Mouse (Mus musculus) limb, embryonic 10.5 days (tissue): ENCODE data around the gene Boc. TPM values are rescaled to one million over a fixed set of nuclear protein-coding genes. Genes with fewer than 3 reads are reported as not detected.
A peak's percentile ranks its signal among the peaks of the same experiment; 100 is the strongest.

Source experiments
- DNase-seq: peaks from one replicate; pipeline ENCODE4 v3.0.0-alpha.2; 2017; ENCODE audit warnings: low spot score
- H3K27ac ChIP-seq: fragments of 300-500 bp; sonication (generic); 2 replicates; pipeline ENCODE4 v1.5.1; 2016; ENCODE audit warnings: mild to moderate bottlenecking
- H3K27me3 ChIP-seq: fragments of 300-500 bp; sonication (generic); 2 replicates; pipeline ENCODE4 v1.6.1; 2016; ENCODE audit warnings: low read depth, mild to moderate bottlenecking; ENCODE audit not compliant: poor library complexity, severe bottlenecking
- H3K36me3 ChIP-seq: fragments of 300-500 bp; sonication (generic); 2 replicates; pipeline ENCODE4 v1.6.1; 2016; ENCODE audit warnings: mild to moderate bottlenecking, moderate library complexity
- H3K4me1 ChIP-seq: fragments of 300-500 bp; sonication (generic); 2 replicates; pipeline ENCODE4 v1.6.1; 2016
- H3K4me3 ChIP-seq: fragments of 300-500 bp; sonication (generic); 2 replicates; pipeline ENCODE4 v1.5.1; 2016; ENCODE audit warnings: mild to moderate bottlenecking, moderate library complexity
- H3K9me3 ChIP-seq: fragments of 300-500 bp; sonication (generic); replicated peaks from 2 replicates; pipeline ENCODE4 v1.6.1; 2016; ENCODE audit warnings: mild to moderate bottlenecking
- WGBS: fragments of 180-500 bp; shearing (Covaris S2); methylation state at CpG from one replicate; pipeline ENCODE4 v1.1.7; 2016; 5-methylcytosine and 5-hydroxymethylcytosine counted together
- polyA plus RNA-seq: library from polyadenylated mRNA; unstranded; fragments of >200 nt; fragmentation: Nextera tagmentation; extraction: Ambion mirVana; gene quantifications from 2 replicates; pipeline ENCODE4 v1.2.1, GENCODE M21; 2016

Boc gene
- polyA plus RNA-seq, 1 experiment from 2014 or later = 38.3 TPM

DNA sequence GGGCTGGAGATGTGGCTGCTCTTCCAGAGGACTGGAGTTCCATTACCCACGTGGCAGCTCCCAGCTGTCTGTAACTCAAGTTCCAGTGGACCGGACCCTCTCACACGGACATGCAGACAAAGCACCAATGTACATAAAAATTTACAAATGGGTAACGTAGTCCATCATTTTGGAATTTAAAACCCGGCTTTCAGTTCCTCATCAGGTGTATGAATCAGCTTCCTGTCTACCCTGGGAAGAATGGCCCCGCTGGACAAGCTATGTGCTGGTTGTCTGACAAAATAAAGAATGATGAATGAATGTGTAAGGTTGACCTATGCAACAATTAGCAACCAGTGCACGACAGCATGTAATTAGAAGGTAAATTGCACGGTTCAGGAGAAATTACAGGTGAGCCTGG is 5.7 kb upstream of the Boc start:
- peak overlapping the region; percentile 42; the same call in 1 of the 2 replicates for H3K27ac ChIP-seq

GRCm38 (mm10) chr16:44562061-44562460 is 3.4 kb upstream of the Boc start:
- DNase-seq = no peak
- no peaks in the 10 kb centered on the region for H3K36me3 ChIP-seq
- H3K9me3 ChIP-seq = no peaks in the 10 kb centered on the region
- 88% methylated on average over 3 of the region's 3 CpGs for WGBS
- H3K4me3 ChIP-seq = no peak overlapping the region
- no peak overlapping the region for H3K27ac ChIP-seq
- no peaks in the 10 kb centered on the region for H3K27me3 ChIP-seq
- H3K4me1 ChIP-seq = peaks cover 39% of the 10 kb centered on the region

More for the DNA sequence above, 5.7 kb upstream of the Boc start:
- no peak overlapping the region for H3K4me3 ChIP-seq
- DNase-seq = no peak
- H3K9me3 ChIP-seq = no peaks in the 10 kb centered on the region
- peaks cover 31% of the 10 kb centered on the region for H3K4me1 ChIP-seq
- no peaks in the 10 kb centered on the region for H3K36me3 ChIP-seq
- 68% methylated on average over 8 of the region's 8 CpGs for WGBS
- no peaks in the 10 kb centered on the region for H3K27me3 ChIP-seq

- Histone ChIP-seq H3K27ac (peak overlapping the region; percentile 42; the same call in 1 of the 2 replicates), H3K4me1 (peaks cover 46% of the 10 kb centered on the region), H3K36me3 (no peaks in the 10 kb centered on the region), H3K4me3 (no peak overlapping the region), H3K27me3 (no peaks in the 10 kb centered on the region), H3K9me3 (no peaks in the 10 kb centered on the region)
- DNase-seq = no peak
- WGBS = 28% methylated on average over 1 of the region's 1 CpGs
Observed at GRCm38 (mm10) chr16:44560214-44560613, 1.5 kb upstream of the Boc start.

DNA sequence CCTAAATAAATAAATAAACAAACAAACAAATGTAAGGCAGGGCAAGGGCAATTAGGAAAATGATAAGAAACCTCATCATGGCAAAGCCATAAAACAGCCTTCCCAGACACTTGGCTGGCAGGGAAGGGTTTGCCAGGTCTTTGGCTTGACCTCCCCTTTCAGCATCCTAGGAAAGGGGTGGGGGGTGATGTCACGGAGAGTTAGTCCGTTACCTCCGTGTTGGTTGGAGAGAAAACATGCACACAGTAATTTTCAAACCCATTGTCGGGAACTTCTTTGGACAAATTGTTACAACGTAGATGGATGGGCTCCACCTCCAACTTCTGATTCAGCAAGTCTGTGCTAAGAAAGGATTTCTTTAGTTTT is 616 bp upstream of the Boc start:
- no peak for DNase-seq
- Histone ChIP-seq H3K4me3 (peak overlapping the region; percentile 92), H3K27me3 (no peaks in the 10 kb centered on the region), H3K27ac (peak overlapping the region; percentile 99), H3K9me3 (no peaks in the 10 kb centered on the region), H3K36me3 (no peaks in the 10 kb centered on the region), H3K4me1 (peaks cover 43% of the 10 kb centered on the region)
- 11% methylated on average over 5 of the region's 5 CpGs for WGBS

- WGBS = under 1% methylated on average over 47 of the region's 47 CpGs
- Histone ChIP-seq H3K4me3 (peak overlapping the region; percentile 92), H3K27me3 (no peaks in the 10 kb centered on the region), H3K4me1 (peaks cover 55% of the 10 kb centered on the region), H3K36me3 (peaks cover 10% of the 10 kb centered on the region), H3K9me3 (no peaks in the 10 kb centered on the region), H3K27ac (peak overlapping the region; percentile 99)
- DNase-seq = peak; percentile 81
Observed at GRCm38 (mm10) chr16:44557661-44558470, 831 bp downstream of the Boc start.

DNA sequence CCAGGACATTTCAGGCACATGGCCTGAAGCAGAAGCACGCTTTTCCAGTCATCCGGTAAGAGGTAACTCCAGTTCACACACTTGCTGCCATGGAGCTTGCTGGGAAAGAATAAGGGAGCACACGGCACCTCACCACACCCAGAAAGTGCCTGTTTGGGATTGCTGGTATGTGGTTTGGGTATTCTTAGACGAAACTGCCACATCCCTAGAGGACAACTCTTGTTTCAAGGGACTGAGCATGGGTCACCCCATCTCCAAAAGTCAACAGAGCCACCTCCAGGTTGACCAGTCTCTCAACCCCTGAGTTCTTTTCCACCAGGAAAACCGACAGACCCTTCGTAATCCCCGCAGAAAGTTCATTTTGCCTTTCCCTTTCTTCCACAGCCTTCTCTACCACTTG is 1.6 kb downstream of the Boc start:
- Histone ChIP-seq H3K27ac (peak overlapping the region; percentile 99), H3K9me3 (no peaks in the 10 kb centered on the region), H3K36me3 (peaks cover 13% of the 10 kb centered on the region), H3K4me3 (peak overlapping the region; percentile 92), H3K4me1 (peaks cover 63% of the 10 kb centered on the region), H3K27me3 (no peaks in the 10 kb centered on the region)
- DNase-seq = no peak
- WGBS = 45% methylated on average over 7 of the region's 7 CpGs

GRCm38 (mm10) chr16:44555791-44556709 is 2.6 kb downstream of the Boc start:
- peak overlapping the region; percentile 99 for H3K27ac ChIP-seq
- DNase-seq = no peak

GRCm38 (mm10) chr16:44553861-44554260 is 4.8 kb downstream of the Boc start:
- Histone ChIP-seq H3K27me3 (no peaks in the 10 kb centered on the region), H3K27ac (no peak overlapping the region), H3K9me3 (no peaks in the 10 kb centered on the region), H3K36me3 (peaks cover 27% of the 10 kb centered on the region), H3K4me1 (peaks cover 80% of the 10 kb centered on the region), H3K4me3 (no peak overlapping the region)
- no peak for DNase-seq
- WGBS = 86% methylated on average over 8 of the region's 8 CpGs

More at GRCm38 (mm10) chr16:44555791-44556709, 2.6 kb downstream of the Boc start:
- Histone ChIP-seq H3K4me3 (peak overlapping the region; percentile 92), H3K4me1 (peaks cover 73% of the 10 kb centered on the region), H3K27me3 (no peaks in the 10 kb centered on the region), H3K36me3 (peaks cover 15% of the 10 kb centered on the region), H3K9me3 (no peaks in the 10 kb centered on the region)
- 60% methylated on average over 9 of the region's 9 CpGs for WGBS

DNA sequence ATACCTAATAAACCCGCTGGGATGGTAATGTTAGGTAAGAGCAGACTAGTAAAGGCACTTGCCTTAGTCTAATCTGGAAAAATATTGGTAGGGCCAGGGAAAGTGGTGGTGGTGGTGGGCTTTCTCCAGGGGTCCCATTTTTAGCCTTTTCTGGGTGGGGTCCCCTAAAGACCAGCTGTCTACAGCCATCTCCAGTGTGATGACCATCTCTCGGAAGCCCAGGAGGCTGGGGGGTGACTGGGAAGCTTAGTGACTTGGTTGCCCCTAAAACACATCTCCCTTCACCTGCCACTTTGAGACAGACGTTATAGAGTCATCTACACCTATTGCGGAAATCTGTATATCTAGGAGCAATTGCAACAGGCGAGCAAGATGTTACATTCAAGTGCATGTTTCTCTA is 6.0 kb downstream of the Boc start:
- no peak for DNase-seq
- H3K9me3 ChIP-seq = no peaks in the 10 kb centered on the region
- H3K27me3 ChIP-seq = no peaks in the 10 kb centered on the region
- no peak overlapping the region for H3K4me3 ChIP-seq
- peaks cover 38% of the 10 kb centered on the region for H3K36me3 ChIP-seq
- peaks cover 82% of the 10 kb centered on the region for H3K4me1 ChIP-seq
- WGBS = 91% methylated on average over 5 of the region's 5 CpGs
- H3K27ac ChIP-seq = no peak overlapping the region

DNA sequence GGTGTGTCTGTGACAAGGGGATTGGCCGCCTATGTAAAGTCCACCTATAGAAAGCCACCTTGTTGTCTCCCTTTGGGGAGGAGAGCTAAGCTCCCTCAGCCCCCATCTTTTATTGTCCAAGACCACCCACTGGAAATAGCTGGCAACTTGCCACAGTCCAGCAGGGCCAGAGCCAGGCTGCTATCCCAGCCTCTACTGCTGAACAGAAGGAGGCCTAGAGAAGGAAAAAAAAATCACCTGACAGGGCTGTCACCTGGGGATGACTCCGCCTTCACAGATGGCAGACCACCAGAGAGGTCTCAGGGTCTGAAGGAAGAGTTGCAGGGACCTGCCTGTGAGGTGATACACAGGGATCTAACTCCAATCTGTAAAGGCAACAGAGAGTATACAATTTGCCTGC is 6.7 kb downstream of the Boc start:
- no peak for DNase-seq
- peaks cover 45% of the 10 kb centered on the region for H3K36me3 ChIP-seq
- no peaks in the 10 kb centered on the region for H3K9me3 ChIP-seq
- no peaks in the 10 kb centered on the region for H3K27me3 ChIP-seq
- WGBS = 90% methylated on average over 2 of the region's 2 CpGs
- no peak overlapping the region; the same call in 1 of the 2 replicates for H3K27ac ChIP-seq
- H3K4me1 ChIP-seq = peaks cover 82% of the 10 kb centered on the region
- H3K4me3 ChIP-seq = no peak overlapping the region

DNA sequence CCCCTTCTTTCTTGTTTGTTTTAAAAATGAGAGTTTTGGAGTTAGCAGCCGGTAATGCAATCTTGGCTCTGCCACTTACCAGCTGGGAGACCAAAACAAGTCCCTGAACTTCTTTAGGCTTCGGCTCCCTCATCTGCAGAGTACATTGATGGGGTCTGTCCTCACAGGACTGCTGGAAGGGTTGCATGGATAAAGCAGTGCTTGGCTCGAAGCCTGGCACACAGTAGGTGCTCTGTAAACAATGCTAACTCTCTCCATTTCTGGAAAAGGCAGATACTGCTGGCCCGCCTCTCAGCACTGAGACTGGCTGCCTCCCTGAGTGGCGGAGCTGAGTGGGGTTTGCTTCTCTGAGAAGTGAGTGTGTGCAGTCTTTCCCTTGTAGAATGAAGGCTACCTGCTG is 7.2 kb downstream of the Boc start:
- H3K27ac ChIP-seq = peak overlapping the region; percentile 44; the same call in 1 of the 2 replicates
- no peak for DNase-seq
- 55% methylated on average over 5 of the region's 5 CpGs for WGBS

GRCm38 (mm10) chr16:44550843-44551242 is 7.9 kb downstream of the Boc start:
- WGBS = 22% methylated on average over 5 of the region's 5 CpGs
- Histone ChIP-seq H3K27me3 (no peaks in the 10 kb centered on the region), H3K27ac (peak overlapping the region; percentile 5; the same call in 1 of the 2 replicates), H3K36me3 (peaks cover 56% of the 10 kb centered on the region), H3K4me3 (no peak overlapping the region), H3K4me1 (peaks cover 82% of the 10 kb centered on the region), H3K9me3 (no peaks in the 10 kb centered on the region)
- no peak for DNase-seq

More for the DNA sequence above, 7.2 kb downstream of the Boc start:
- no peaks in the 10 kb centered on the region for H3K9me3 ChIP-seq
- H3K27me3 ChIP-seq = no peaks in the 10 kb centered on the region
- peaks cover 50% of the 10 kb centered on the region for H3K36me3 ChIP-seq
- H3K4me1 ChIP-seq = peaks cover 82% of the 10 kb centered on the region
- H3K4me3 ChIP-seq = no peak overlapping the region
